Comparison of ENCODE assay signal across 19 mouse cellular contexts in genomic region chr1:181293079-181293865, GRCm38 (mm10). TPM values are rescaled to one million over a fixed set of nuclear protein-coding genes. Genes with fewer than 3 reads are reported as not detected.
DNase-seq lines count a peak whose midpoint lies in the region; ATAC-seq and TF ChIP-seq lines count a peak whose summit lies in the region.
"Had no signal": no experiment of that assay in that cellular context is flagged by ENCODE, and none has a peak within 500 bp of the region (broad histone marks: within the 10 kb centered on the region; RNA-seq: fewer than 3 reads in every experiment).

No protein-coding gene starts in this region.

- no peaks in the 10 kb centered on the region for H3K9me3 ChIP-seq in lung, embryonic 16.5 days (ENCODE audit: control insufficient read depth, low read length)
- no peaks in the 10 kb centered on the region for H3K9me3 ChIP-seq in stomach, postnatal 0 days (ENCODE audit: control insufficient read depth, low read length)
- H3K9me3 ChIP-seq: forebrain, embryonic 13.5 days; limb, embryonic 10.5 days; liver, embryonic 13.5 days; neural tube, embryonic 13.5 days had no signal

- 0 out of 2 replicates have a peak, but pooled peaks have one; percentile 31 for ATAC-seq in lung, embryonic 16.5 days (ENCODE audit: low read depth)
- ATAC-seq in stomach, postnatal 0 days (ENCODE audit: low FRiP score, low TSS enrichment) = peak; percentile 93
- ATAC-seq: forebrain, embryonic 13.5 days; hindbrain, embryonic 16.5 days had no signal

- H3K4me3 ChIP-seq in lung, embryonic 16.5 days (ENCODE audit: low read length) = no peak overlapping the region
- no peak overlapping the region for H3K4me3 ChIP-seq in stomach, postnatal 0 days (ENCODE audit: low read depth, low read length)
- H3K4me3 ChIP-seq: forebrain, embryonic 13.5 days; left cerebral cortex, adult 2 months; limb, embryonic 10.5 days; liver, embryonic 13.5 days; neural tube, embryonic 13.5 days had no signal

- H3K4me1 ChIP-seq in lung, embryonic 16.5 days (replicated peaks; ENCODE audit: control insufficient read depth, insufficient read depth, low read length) = no peaks in the 10 kb centered on the region
- no peaks in the 10 kb centered on the region for H3K4me1 ChIP-seq in stomach, postnatal 0 days (replicated peaks; ENCODE audit: control insufficient read depth, insufficient read depth)
- H3K4me1 ChIP-seq: forebrain, embryonic 13.5 days; liver, embryonic 13.5 days had no signal

- H3K36me3 ChIP-seq in lung, embryonic 16.5 days (ENCODE audit: control insufficient read depth, insufficient read depth, low read length) = no peaks in the 10 kb centered on the region
- H3K36me3 ChIP-seq in stomach, postnatal 0 days (ENCODE audit: control insufficient read depth, insufficient read depth, low read length) = no peaks in the 10 kb centered on the region
- H3K36me3 ChIP-seq: limb, embryonic 10.5 days; liver, embryonic 13.5 days; neural tube, embryonic 13.5 days had no signal

- no peak for DNase-seq in lung, postnatal 14 days
- peak; percentile 24 for DNase-seq in kidney, adult 18-20 months
- DNase-seq in kidney, postnatal 10 days = peak; percentile 33
- peak; percentile 77 for DNase-seq in stomach, postnatal 0 days (ENCODE audit: low spot score)
- no peak for DNase-seq in cerebellum, postnatal 36 days
- DNase-seq in right cerebral cortex, postnatal 14 days = no peak
- DNase-seq: cerebellum, adult 9-10 months; gastrocnemius, postnatal 25 days; liver, embryonic 13.5 days; right cerebral cortex, postnatal 25 days; thymus, postnatal 14 days had no signal

- TF ChIP-seq CTCF in stomach, postnatal 0 days (IDR thresholded peaks at IDR 0.05; ENCODE audit: low read depth) = no peak

- no peak overlapping the region for H3K9ac ChIP-seq in lung, embryonic 16.5 days (ENCODE audit: low read length)
- H3K9ac ChIP-seq in stomach, postnatal 0 days (ENCODE audit: low read length) = no peak overlapping the region
- H3K9ac ChIP-seq: forebrain, embryonic 13.5 days; liver, embryonic 13.5 days; neural tube, embryonic 13.5 days had no signal

- no peak overlapping the region for H3K4me2 ChIP-seq in lung, embryonic 16.5 days (ENCODE audit: low read depth, low read length)
- H3K4me2 ChIP-seq in stomach, postnatal 0 days (replicated peaks; ENCODE audit: low read depth) = no peak overlapping the region
- H3K4me2 ChIP-seq: forebrain, embryonic 13.5 days; heart, embryonic 11.5 days; liver, embryonic 13.5 days; midbrain, embryonic 11.5 days; neural tube, embryonic 13.5 days had no signal

- H3K27ac ChIP-seq in lung, embryonic 16.5 days (ENCODE audit: low read length) = no peak overlapping the region
- peak overlapping the region; percentile 53; the same call in 1 of the 2 replicates for H3K27ac ChIP-seq in stomach, postnatal 0 days (replicated peaks)
- H3K27ac ChIP-seq: forebrain, embryonic 13.5 days; left cerebral cortex, adult 2 months; limb, embryonic 10.5 days; liver, embryonic 13.5 days; neural tube, embryonic 13.5 days had no signal

- TF ChIP-seq EP300 in stomach, postnatal 0 days (optimal IDR thresholded peaks at IDR 0.05) = no peak

- H3K27me3 ChIP-seq in lung, embryonic 16.5 days (ENCODE audit: control insufficient read depth, insufficient read depth, low read depth, low read length) = no peaks in the 10 kb centered on the region
- no peaks in the 10 kb centered on the region for H3K27me3 ChIP-seq in stomach, postnatal 0 days (ENCODE audit: control insufficient read depth, insufficient read depth, low read length)
- H3K27me3 ChIP-seq: forebrain, embryonic 13.5 days; neural tube, embryonic 13.5 days had no signal

- 66% methylated on average over 16 of the region's 16 CpGs for WGBS in lung, embryonic 16.5 days
- 75% methylated on average over 16 of the region's 16 CpGs for WGBS in stomach, postnatal 0 days

RNA-seq across cellular contexts. Expression of gene Cnih3, which starts 59.2 kb away (rescaled TPM):
- 0.08 TPM in 1 of 2 replicates, not detected in the other for polyA plus RNA-seq in lung, embryonic 16.5 days (2015; fragmentation: Nextera tagmentation; extraction: Ambion mirVana)
- 0.27 and 0.31 TPM in 2 replicates for polyA plus RNA-seq in stomach, postnatal 0 days (2015; fragmentation: Nextera tagmentation; extraction: Ambion mirVana)
- polyA plus RNA-seq: liver, embryonic 13.5 days had no signal

Comparison
In these comparisons a context has a peak if more than half of its experiments do, and no peak if none do; other contexts are left out.
1. DNase-seq: peak in kidney, adult 18-20 months (single experiment), kidney, postnatal 10 days (single experiment) and stomach, postnatal 0 days (single experiment); none in lung, postnatal 14 days (single experiment), cerebellum, postnatal 36 days (0 of 2) and right cerebral cortex, postnatal 14 days (single experiment).